Mouse (Mus musculus) small intestine, adult 2 months (tissue): Measurements from ENCODE around the gene Fbxl7. TPM values are rescaled to one million over a fixed set of nuclear protein-coding genes. Genes with fewer than 3 reads are reported as not detected.
"Not testable (repeated sequence)": the region's sequence is repeated elsewhere in the genome, so short reads cannot be mapped to it uniquely, and the experiment has no call there.

ENCODE experiments used
- H3K27ac ChIP-seq: fragments of 200-500 bp; 2 replicates; pipeline ENCODE4 v1.5.1; 2012; ENCODE audit warnings: low read depth, low read length, control low read depth, inconsistent platforms; ENCODE audit not compliant: insufficient read depth
- H3K27me3 ChIP-seq: fragments of 200-500 bp; 2 replicates; pipeline ENCODE4 v1.6.1; 2012; ENCODE audit warnings: mild to moderate bottlenecking, moderate library complexity, low read length, inconsistent platforms; ENCODE audit not compliant: control insufficient read depth, insufficient read depth
- H3K36me3 ChIP-seq: fragments of 200-500 bp; 2 replicates; pipeline ENCODE4 v1.6.1; 2012; ENCODE audit warnings: mild to moderate bottlenecking, low read length, control low read depth, inconsistent platforms; ENCODE audit not compliant: control insufficient read depth, insufficient read depth
- H3K4me1 ChIP-seq: fragments of 200-500 bp; 2 replicates; pipeline ENCODE4 v1.6.1; 2012; ENCODE audit warnings: low read length, inconsistent platforms, mixed read lengths; ENCODE audit not compliant: control insufficient read depth, insufficient read depth, insufficient read length
- H3K4me3 ChIP-seq: fragments of 200-500 bp; 2 replicates; pipeline ENCODE4 v1.5.1; 2012; ENCODE audit warnings: low read depth, mild to moderate bottlenecking, control low read depth, inconsistent platforms, low read length, moderate library complexity
- CTCF ChIP-seq: fragments of 200-500 bp; IDR thresholded peaks from 2 replicates; pipeline ENCODE4 v1.5.1; 2012; ENCODE audit warnings: low read depth, mild to moderate bottlenecking, control low read depth, inconsistent platforms, low read length, moderate library complexity, mixed read lengths; ENCODE audit not compliant: insufficient replicate concordance, insufficient read length; ENCODE audit errors: extremely low read depth
- POLR2A ChIP-seq: fragments of 200-500 bp; IDR thresholded peaks from 2 replicates; pipeline ENCODE4 v1.6.1; 2012; ENCODE audit warnings: low read depth, mild to moderate bottlenecking, control low read depth, inconsistent platforms, low read length, moderate library complexity
- WGBS: fragments of 180-500 bp; shearing (Covaris S2); methylation state at CpG from one replicate; pipeline ENCODE4 v1.1.7; 2018; 5-methylcytosine and 5-hydroxymethylcytosine counted together
- polyA plus RNA-seq: library from polyadenylated mRNA; depleted of rRNA; stranded (reverse); fragments of >200 nt; gene quantifications from 2 replicates; pipeline ENCODE4 v1.2.3, GENCODE M21; 2012

Gene Fbxl7
- polyA plus RNA-seq, 1 experiment: 1.2 TPM

DNA sequence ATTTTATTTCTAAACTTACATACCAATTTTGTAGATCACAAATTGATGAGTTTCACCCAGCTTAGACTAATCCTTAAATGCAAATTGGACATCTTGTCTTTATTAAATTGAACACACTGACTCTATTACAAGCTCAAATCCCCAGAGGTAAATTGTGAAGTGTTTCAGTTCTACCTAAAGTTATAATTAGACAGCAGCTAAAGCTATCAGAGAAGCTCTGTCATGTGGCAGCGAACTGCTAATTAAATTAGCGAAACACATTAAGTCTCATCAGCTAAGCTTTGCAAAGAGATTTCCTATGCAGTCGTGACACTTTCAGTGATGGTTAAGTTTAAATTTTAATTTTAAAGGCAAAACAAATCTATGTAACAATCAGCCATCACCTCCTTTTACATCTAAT is 114.8 kb downstream of the Fbxl7 start:
- no peaks in the 10 kb centered on the region for H3K4me1 ChIP-seq
- WGBS: 88% methylated on average over 3 of the region's 3 CpGs
- no peaks in the 10 kb centered on the region for H3K27me3 ChIP-seq
- TF ChIP-seq CTCF (no peak), POLR2A (no peak)
- H3K4me3 ChIP-seq: no peak overlapping the region
- no peak overlapping the region for H3K27ac ChIP-seq
- H3K36me3 ChIP-seq: no peaks in the 10 kb centered on the region

DNA sequence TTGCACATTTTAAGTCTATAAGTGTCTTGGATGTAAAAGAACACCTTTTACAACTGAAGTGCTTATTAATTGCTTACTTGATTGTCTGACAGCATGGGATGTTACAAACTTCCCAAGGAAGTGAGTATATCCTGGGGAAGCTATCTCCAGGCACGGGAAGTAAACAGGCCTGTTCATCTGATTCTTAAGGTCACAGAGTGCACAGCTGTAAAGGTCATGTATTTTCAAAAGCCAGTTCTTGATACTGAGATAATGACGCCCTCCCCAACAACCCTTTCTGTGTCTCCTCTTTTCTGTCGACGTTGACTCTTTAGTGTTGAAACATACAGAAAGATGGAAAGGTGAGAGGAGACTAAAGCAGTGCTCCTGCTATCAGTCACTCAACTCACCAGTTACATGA is 116.3 kb downstream of the Fbxl7 start:
- no peaks in the 10 kb centered on the region for H3K4me1 ChIP-seq
- no peak for TF ChIP-seq CTCF
- no peak for TF ChIP-seq POLR2A
- H3K27ac ChIP-seq: no peak overlapping the region
- H3K4me3 ChIP-seq: no peak overlapping the region
- no peaks in the 10 kb centered on the region for H3K27me3 ChIP-seq
- H3K36me3 ChIP-seq: no peaks in the 10 kb centered on the region
- WGBS: 50% methylated on average over 4 of the region's 4 CpGs

DNA sequence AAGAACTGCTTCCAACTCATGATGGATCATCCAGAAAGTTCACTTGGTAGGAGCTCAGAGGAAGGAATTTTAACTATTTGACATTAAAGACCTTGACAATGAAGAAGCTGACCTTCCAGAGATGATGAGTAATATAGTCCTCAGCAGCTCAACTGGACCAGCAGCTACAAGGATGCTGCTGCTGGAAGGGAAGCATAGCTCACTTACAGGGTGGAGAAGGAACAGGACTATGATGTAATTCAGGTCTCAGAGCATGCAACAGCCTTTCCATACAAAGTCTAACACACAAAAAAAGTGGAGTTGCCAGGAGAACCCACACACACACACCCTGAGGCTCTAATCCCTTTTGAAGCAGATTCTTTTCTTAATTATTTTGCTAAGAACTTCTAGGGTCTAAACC is 119.7 kb downstream of the Fbxl7 start:
- H3K27ac ChIP-seq: no peak overlapping the region
- TF ChIP-seq POLR2A (no peak), CTCF (no peak)

DNA sequence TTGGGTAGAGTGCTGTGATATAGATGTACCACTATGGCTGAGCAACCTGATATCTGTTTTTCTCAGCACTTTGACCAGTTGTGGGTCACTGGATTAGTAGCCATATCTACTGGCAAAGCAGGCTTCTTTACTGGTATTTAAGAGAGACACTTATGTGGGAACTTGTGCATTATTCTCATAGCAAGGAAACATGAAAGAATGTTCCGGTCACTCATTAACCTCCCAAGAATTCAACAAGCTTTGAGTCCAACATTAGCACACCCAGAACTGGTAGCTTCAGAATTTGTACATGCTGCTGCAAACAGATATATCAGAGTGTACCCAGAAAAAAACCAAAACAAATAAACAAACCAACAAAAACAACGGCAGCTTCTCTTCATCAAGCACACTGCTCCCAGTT is 120.5 kb downstream of the Fbxl7 start:
- Histone ChIP-seq H3K27ac (no peak overlapping the region), H3K4me3 (no peak overlapping the region), H3K36me3 (no peaks in the 10 kb centered on the region), H3K27me3 (no peaks in the 10 kb centered on the region), H3K4me1 (no peaks in the 10 kb centered on the region)
- TF ChIP-seq CTCF (no peak), POLR2A (no peak)
- 96% methylated on average over 2 of the region's 2 CpGs for WGBS

More for the DNA sequence above, 119.7 kb downstream of the Fbxl7 start:
- Histone ChIP-seq H3K4me3 (no peak overlapping the region), H3K36me3 (no peaks in the 10 kb centered on the region), H3K27me3 (no peaks in the 10 kb centered on the region), H3K4me1 (no peaks in the 10 kb centered on the region)

DNA sequence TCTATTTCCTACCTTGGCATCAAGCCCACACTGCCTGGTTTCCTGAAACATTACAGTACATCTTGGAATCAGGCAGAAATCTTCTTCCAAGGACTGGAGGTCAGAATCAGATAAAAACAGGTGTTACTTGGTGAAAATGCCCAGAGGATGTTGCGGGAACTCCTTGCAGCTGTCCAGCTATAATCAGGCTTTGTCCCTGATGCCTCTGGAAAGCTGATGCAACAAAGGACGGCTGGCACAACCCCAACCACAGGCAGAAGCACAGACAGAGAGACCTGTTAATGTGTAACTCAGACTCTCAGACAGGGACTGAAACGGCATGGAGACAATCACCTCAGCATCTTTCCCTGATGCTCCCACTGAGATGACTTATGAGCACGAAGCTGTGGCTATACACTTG is 133.7 kb downstream of the Fbxl7 start:
- 38% methylated on average over 4 of the region's 4 CpGs for whole genome bisulfite sequencing
- Histone ChIP-seq H3K36me3 (no peaks in the 10 kb centered on the region), H3K27ac (no peak overlapping the region), H3K4me3 (no peak overlapping the region), H3K27me3 (no peaks in the 10 kb centered on the region), H3K4me1 (no peaks in the 10 kb centered on the region)
- TF ChIP-seq CTCF (no peak), POLR2A (no peak)

DNA sequence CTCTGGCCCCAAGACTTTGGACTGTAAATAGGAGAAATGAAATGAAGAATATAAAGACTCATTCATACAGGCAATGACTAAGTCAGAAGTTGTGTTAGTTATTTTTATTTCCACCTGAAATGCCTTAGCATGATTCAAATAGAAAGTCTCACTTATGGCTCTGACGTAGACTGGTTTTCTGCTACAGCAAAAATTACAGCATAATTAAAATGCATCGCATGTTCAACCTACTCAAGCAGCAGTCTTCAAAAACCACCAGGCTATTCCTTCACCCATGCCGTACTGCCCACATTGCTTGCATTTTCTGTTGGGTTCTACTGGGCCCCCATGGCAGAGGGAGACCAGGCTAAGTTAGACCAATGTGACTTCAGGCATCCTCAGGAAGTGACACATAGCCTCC is 146.9 kb downstream of the Fbxl7 start:
- Histone ChIP-seq H3K27me3 (no peaks in the 10 kb centered on the region), H3K4me1 (no peaks in the 10 kb centered on the region), H3K4me3 (no peak overlapping the region), H3K27ac (no peak overlapping the region), H3K36me3 (no peaks in the 10 kb centered on the region)
- 90% methylated on average over 3 of the region's 3 CpGs for WGBS
- TF ChIP-seq CTCF (no peak), POLR2A (no peak)

DNA sequence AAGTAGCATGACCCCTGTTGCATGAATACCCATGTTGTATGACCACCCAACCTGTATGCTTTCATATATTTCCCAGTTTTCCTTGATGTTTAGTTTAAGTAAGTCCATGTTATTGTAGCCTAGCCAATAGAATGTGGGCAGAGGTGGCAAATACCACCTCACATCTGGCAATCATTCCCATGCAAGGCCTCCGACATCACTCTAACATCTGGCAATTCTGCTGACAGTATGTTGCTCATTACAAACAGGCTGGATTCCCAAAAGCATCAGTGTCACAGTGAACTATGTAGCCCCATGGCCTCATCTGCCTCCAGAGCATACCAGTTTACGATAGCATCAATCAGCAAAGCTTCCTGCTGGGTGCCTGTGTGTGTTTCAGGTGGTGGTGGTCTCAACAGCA is 163.0 kb downstream of the Fbxl7 start:
- H3K4me1 ChIP-seq: no peaks in the 10 kb centered on the region
- no peaks in the 10 kb centered on the region for H3K27me3 ChIP-seq
- no peak overlapping the region for H3K4me3 ChIP-seq
- WGBS: 83% methylated on average over 2 of the region's 2 CpGs
- TF ChIP-seq CTCF (no peak), POLR2A (no peak)
- H3K36me3 ChIP-seq: no peaks in the 10 kb centered on the region
- no peak overlapping the region for H3K27ac ChIP-seq

DNA sequence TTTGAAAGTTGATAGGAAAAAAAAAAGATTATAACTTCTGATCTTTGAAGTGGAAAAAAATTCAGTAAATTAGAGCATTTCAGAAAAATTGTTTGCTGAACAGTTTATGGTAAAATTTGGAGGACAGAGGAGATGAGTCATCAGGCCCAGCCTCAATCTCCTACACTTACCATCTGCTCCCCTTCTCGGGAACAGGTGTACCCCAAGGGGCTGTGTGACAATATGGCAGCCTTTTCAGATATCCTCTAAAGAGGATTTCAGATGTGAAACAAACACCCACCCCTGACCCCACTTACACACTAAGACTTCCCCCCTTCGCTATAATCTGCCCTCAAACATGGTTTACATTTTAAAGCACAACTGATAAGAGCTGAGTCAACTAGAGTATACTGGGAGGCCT is 164.6 kb downstream of the Fbxl7 start:
- Histone ChIP-seq H3K4me3 (no peak overlapping the region), H3K27me3 (no peaks in the 10 kb centered on the region), H3K27ac (no peak overlapping the region), H3K36me3 (no peaks in the 10 kb centered on the region), H3K4me1 (no peaks in the 10 kb centered on the region)
- 46% methylated on average over 2 of the region's 2 CpGs for WGBS
- TF ChIP-seq CTCF (no peak), POLR2A (no peak)

DNA sequence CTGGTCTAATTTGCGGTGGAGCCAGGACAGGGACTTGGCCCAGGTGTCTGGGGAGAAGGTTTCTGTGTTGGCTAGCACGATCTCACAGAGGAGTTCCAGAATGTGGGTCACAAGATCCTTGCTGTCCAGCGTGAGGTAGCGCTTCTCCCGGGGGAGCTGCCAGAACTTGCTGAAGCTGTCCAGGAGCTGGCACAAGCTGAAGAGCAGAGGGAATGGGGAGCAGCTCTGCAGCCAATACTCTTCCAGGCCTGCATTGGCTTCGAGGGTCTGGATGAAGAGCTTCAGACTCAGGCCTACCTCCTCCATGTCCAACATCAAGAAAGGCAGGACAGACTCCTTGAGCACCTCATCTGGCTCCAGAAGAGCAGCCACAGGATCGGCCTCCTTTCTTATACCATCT is 166.0 kb downstream of the Fbxl7 start:
- H3K36me3 ChIP-seq, H3K4me3 ChIP-seq, H3K27ac ChIP-seq, H3K27me3 ChIP-seq, H3K4me1 ChIP-seq: not testable (repeated sequence)
- 84% methylated on average over 6 of the region's 7 CpGs for WGBS
